Mouse (Mus musculus): ENCODE data around the gene Camk1g. TPM values are rescaled to one million over a fixed set of nuclear protein-coding genes. Genes with fewer than 3 reads are reported as not detected.

The Camk1g gene
- polyA plus RNA-seq, 1 experiment from 2014 or later = 7.2 TPM

DNA sequence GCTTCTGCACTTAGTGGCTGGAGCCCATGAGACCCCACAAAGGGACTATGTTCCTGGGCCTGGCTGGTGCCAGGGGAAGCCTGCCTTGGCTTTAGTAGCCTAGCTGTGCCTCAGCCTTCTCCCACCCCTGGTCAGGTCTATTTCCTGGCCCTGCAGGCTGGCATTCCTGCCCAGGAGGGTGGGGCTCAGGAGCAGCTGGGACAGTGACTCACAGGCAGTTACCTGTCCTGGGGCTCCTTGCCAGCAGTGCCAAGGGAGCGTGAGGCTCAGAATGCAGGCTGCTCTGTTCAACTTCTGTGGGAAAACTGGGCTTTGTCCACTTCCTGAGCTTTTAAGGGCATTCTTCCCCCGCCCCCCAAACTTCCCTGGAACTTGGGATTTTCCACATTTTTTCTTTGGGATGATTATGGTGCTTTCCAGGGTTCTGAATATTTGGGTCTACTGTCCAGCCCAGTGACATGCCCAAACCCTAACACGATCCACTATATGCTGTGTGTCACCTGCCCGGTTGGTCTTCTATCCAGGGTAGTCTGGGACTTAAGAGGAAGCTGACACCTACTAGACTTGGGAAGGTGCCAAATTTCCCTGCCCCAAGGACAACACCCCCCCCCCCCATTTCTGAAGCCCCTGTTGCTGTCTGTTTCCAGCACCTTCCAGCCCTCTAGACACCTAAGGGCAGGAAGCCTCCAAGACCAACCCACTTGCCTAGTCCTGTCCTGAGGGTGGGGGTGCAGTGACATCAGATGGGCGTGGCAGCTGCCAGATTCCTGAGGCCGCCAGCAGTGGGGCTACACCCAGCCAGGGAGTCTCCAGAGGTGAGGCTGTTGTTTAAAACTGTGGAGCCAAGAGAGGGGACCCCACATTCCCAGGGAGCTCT lies 68.6 kb downstream of the Camk1g start:
- no peak overlapping the region for H3K4me3 ChIP-seq (ENCODE audit: low read depth, low read length)
- WGBS (ENCODE audit: insufficient replicate concordance) = 58% methylated on average over 6 of the region's 6 CpGs
- H3K9me3 ChIP-seq (replicated peaks; ENCODE audit: control insufficient read depth, low read length) = no peaks in the 10 kb centered on the region
- no peaks in the 10 kb centered on the region for H3K36me3 ChIP-seq (ENCODE audit: control insufficient read depth, insufficient read depth, low read length)
- H3K4me1 ChIP-seq (ENCODE audit: control insufficient read depth, insufficient read depth, low read length) = peaks cover 5% of the 10 kb centered on the region
- H3K9ac ChIP-seq (ENCODE audit: low read depth, low read length) = 0 out of 2 replicates have a peak overlapping the region, but pooled peaks have one; percentile 28
- H3K4me2 ChIP-seq = no peak overlapping the region
- ATAC-seq (replicated peaks; ENCODE audit: insufficient number of reproducible peaks, low FRiP score, low TSS enrichment) = peak; percentile 35; the same call in 1 of the 2 replicates
- no peak overlapping the region for H3K27ac ChIP-seq (ENCODE audit: low read depth, low read length)
- peaks cover 3% of the 10 kb centered on the region; the same call in 1 of the 2 replicates for H3K27me3 ChIP-seq (ENCODE audit: control insufficient read depth, insufficient read depth, low read length)

DNA sequence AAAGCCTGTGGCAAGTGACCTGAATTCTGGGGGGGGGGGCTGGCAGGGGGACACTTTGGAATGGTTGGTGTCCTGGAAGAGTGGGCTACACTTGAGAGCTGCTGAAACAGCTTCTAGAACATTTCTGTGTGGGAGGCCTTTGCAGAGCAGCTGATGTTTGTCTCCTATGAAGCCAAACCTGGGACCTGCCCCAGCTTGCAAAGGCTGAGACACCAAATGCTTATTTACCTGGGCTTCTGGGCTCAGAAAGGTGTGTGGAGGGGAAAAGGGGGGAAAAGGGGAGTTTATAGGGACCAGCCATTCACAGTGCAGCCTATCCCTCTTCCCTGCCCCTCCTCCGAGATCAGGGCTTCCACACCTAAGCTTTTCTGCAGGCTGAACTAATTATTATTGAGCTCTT lies 70.1 kb downstream of the Camk1g start:
- 67% methylated on average over 1 of the region's 1 CpGs for WGBS (ENCODE audit: insufficient replicate concordance)
- no peak overlapping the region for H3K9ac ChIP-seq (ENCODE audit: low read depth, low read length)
- peaks cover 3% of the 10 kb centered on the region; the same call in 1 of the 2 replicates for H3K27me3 ChIP-seq (ENCODE audit: control insufficient read depth, insufficient read depth, low read length)
- no peak overlapping the region for H3K4me3 ChIP-seq (ENCODE audit: low read depth, low read length)
- H3K4me1 ChIP-seq (ENCODE audit: control insufficient read depth, insufficient read depth, low read length) = peaks cover 5% of the 10 kb centered on the region
- no peaks in the 10 kb centered on the region for H3K9me3 ChIP-seq (replicated peaks; ENCODE audit: control insufficient read depth, low read length)
- no peak overlapping the region for H3K27ac ChIP-seq (ENCODE audit: low read depth, low read length)
- H3K36me3 ChIP-seq (ENCODE audit: control insufficient read depth, insufficient read depth, low read length) = no peaks in the 10 kb centered on the region
- no peak overlapping the region for H3K4me2 ChIP-seq
- ATAC-seq (replicated peaks; ENCODE audit: insufficient number of reproducible peaks, low FRiP score, low TSS enrichment) = no peak

DNA sequence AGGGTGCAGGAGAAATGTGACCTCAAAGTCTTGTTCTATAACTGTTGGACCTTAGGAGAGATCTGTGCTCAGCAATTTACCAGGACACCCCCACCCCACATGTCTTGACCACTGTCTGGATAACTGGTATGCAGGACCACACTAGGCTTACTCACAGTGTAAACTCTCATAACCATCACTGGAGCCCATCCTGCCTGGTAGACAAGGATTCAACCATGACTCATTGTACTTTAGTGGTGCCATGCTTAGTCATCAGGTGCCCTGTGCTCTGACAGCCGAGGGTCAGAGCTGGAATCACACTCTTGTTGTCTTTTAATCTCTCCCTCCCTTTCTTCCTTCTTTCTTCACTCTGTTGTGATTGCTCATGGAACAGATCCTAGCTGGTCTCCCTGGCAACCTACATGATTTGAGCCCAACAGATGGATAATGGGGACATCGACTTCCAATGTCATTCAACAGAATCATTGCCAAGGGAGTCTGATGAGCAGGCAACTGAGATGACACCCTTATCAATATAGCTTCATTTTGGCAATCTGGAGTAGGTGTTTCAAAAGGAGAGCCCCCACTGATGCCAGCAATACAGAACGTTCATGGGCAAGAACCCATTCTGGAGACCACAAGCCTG lies 71.8 kb downstream of the Camk1g start:
- peaks cover 5% of the 10 kb centered on the region for H3K4me1 ChIP-seq (ENCODE audit: control insufficient read depth, insufficient read depth, low read length)
- peaks cover 3% of the 10 kb centered on the region; the same call in 1 of the 2 replicates for H3K27me3 ChIP-seq (ENCODE audit: control insufficient read depth, insufficient read depth, low read length)
- H3K27ac ChIP-seq (ENCODE audit: low read depth, low read length) = no peak overlapping the region
- H3K36me3 ChIP-seq (ENCODE audit: control insufficient read depth, insufficient read depth, low read length) = no peaks in the 10 kb centered on the region
- no peak overlapping the region for H3K9ac ChIP-seq (ENCODE audit: low read depth, low read length)
- no peak for ATAC-seq (replicated peaks; ENCODE audit: insufficient number of reproducible peaks, low FRiP score, low TSS enrichment)
- no peaks in the 10 kb centered on the region for H3K9me3 ChIP-seq (replicated peaks; ENCODE audit: control insufficient read depth, low read length)
- no peak overlapping the region for H3K4me3 ChIP-seq (ENCODE audit: low read depth, low read length)
- WGBS (ENCODE audit: insufficient replicate concordance) = 74% methylated on average over 3 of the region's 3 CpGs
- no peak overlapping the region for H3K4me2 ChIP-seq

Other genes with a start within 250 kb of the Camk1g start
- 5.6 and 6.9 TPM in 2 replicates for gene Diexf, start 240.0 kb downstream of the Camk1g start, polyA plus RNA-seq (2014; fragmentation: Nextera tagmentation; extraction: Ambion mirVana)
- 3.2 and 3.6 TPM in 2 replicates for gene Irf6, start 217.2 kb downstream of the Camk1g start, polyA plus RNA-seq (2014; fragmentation: Nextera tagmentation; extraction: Ambion mirVana)
- 11.9 and 14.2 TPM in 2 replicates for gene A130010J15Rik, start 202.3 kb downstream of the Camk1g start, polyA plus RNA-seq (2014; fragmentation: Nextera tagmentation; extraction: Ambion mirVana)
- 2.0 and 2.1 TPM in 2 replicates for gene Traf3ip3, start 168.6 kb downstream of the Camk1g start, polyA plus RNA-seq (2014; fragmentation: Nextera tagmentation; extraction: Ambion mirVana)
- gene Lamb3, start 162.6 kb downstream of the Camk1g start, polyA plus RNA-seq (2014; fragmentation: Nextera tagmentation; extraction: Ambion mirVana) = 0.64 and 1.2 TPM in 2 replicates
- gene Hsd11b1, start 106.2 kb downstream of the Camk1g start, polyA plus RNA-seq (2014; fragmentation: Nextera tagmentation; extraction: Ambion mirVana) = 1.6 and 2.2 TPM in 2 replicates
- 38.5 and 45.3 TPM in 2 replicates for gene G0s2, start 97.1 kb downstream of the Camk1g start, polyA plus RNA-seq (2014; fragmentation: Nextera tagmentation; extraction: Ambion mirVana)